Mouse (Mus musculus): ENCODE measurements around the gene Pxn. TPM values are rescaled to one million over a fixed set of nuclear protein-coding genes. Genes with fewer than 3 reads are reported as not detected.

The Pxn gene
- polyA plus RNA-seq, 1 experiment: 2.0 TPM

- Histone ChIP-seq H3K36me3 (ENCODE audit: control insufficient read depth) (peaks cover 52% of the 10 kb centered on the region), H3K27me3 (ENCODE audit: control insufficient read depth) (no peaks in the 10 kb centered on the region), H3K4me1 (ENCODE audit: control insufficient read depth) (peaks cover 7% of the 10 kb centered on the region), H3K9me3 (ENCODE audit: control insufficient read depth, low read length) (no peaks in the 10 kb centered on the region), H3K4me3 (replicated peaks) (no peak overlapping the region)
- TF ChIP-seq GATA1 (IDR thresholded peaks at IDR 0.05; ENCODE audit: low read length) (no peak), TAL1 (IDR thresholded peaks at IDR 0.05; ENCODE audit: low read length) (no peak)
These were observed 45.3 kb downstream of the Pxn start for GRCm38 (mm10) chr5:115551799-115552198.

GRCm38 (mm10) chr5:115553801-115554420, 47.4 kb downstream of the Pxn start:
- H3K27me3 ChIP-seq (ENCODE audit: control insufficient read depth): no peaks in the 10 kb centered on the region
- no peak for TF ChIP-seq TAL1 (IDR thresholded peaks at IDR 0.05; ENCODE audit: low read length)
- no peak for TF ChIP-seq GATA1 (IDR thresholded peaks at IDR 0.05; ENCODE audit: low read length)
- peaks cover 34% of the 10 kb centered on the region for H3K36me3 ChIP-seq (ENCODE audit: control insufficient read depth)

DNA sequence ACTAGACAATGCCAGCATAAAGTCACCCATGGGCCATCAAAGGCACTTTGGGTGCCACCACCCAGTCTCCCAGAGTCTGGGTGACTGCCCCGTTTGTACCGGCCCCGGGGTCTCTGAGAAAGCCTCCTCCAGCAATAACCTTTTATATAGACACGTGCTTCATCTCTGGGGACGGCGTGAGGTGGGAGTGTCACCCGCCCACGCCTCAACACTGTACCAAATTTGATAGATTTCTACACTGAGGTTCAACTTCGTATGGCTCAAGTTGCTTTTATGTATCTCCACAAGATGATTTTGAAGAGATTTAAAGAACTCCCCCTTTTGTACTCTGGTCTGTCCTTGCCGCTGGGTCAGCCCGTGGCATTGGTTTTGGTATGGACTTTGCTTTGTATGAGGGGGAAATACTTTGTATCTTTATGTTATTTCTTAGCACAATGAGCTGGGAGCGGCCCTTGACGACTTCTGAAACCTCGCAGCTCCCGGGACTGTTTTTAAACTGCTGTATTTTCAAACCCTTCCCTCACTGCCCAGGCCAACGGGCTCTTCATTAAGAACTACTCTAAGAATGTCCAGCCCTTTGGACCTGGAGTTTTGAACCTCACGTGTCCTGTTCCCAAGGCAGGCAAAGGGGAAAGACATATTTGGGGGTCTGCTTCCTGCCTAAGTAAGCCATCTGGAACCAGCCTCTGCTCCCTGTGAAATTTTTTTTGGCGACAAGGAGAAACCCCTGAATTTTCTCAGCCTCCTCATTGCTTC, 48.2 kb downstream of the Pxn start:
- TF ChIP-seq GATA1 (IDR thresholded peaks at IDR 0.05; ENCODE audit: low read length) (no peak), TAL1 (IDR thresholded peaks at IDR 0.05; ENCODE audit: low read length) (no peak)
- Histone ChIP-seq H3K36me3 (ENCODE audit: control insufficient read depth) (peaks cover 32% of the 10 kb centered on the region), H3K4me1 (ENCODE audit: control insufficient read depth) (peaks cover 14% of the 10 kb centered on the region)

More at GRCm38 (mm10) chr5:115553801-115554420, 47.4 kb downstream of the Pxn start:
- H3K4me1 ChIP-seq (ENCODE audit: control insufficient read depth): peaks cover 14% of the 10 kb centered on the region
- H3K9me3 ChIP-seq (ENCODE audit: control insufficient read depth, low read length): no peaks in the 10 kb centered on the region
- H3K4me3 ChIP-seq (replicated peaks): no peak overlapping the region

GRCm38 (mm10) chr5:115556217-115556616, 49.7 kb downstream of the Pxn start:
- Histone ChIP-seq H3K36me3 (ENCODE audit: control insufficient read depth) (peaks cover 37% of the 10 kb centered on the region), H3K4me3 (replicated peaks) (no peak overlapping the region), H3K9me3 (ENCODE audit: control insufficient read depth, low read length) (no peaks in the 10 kb centered on the region), H3K27me3 (ENCODE audit: control insufficient read depth) (no peaks in the 10 kb centered on the region), H3K4me1 (ENCODE audit: control insufficient read depth) (peaks cover 27% of the 10 kb centered on the region)
- TF ChIP-seq TAL1 (IDR thresholded peaks at IDR 0.05; ENCODE audit: low read length) (no peak), GATA1 (IDR thresholded peaks at IDR 0.05; ENCODE audit: low read length) (peak; percentile 39; the same call in 1 of the 2 replicates)

More for the DNA sequence above, 48.2 kb downstream of the Pxn start:
- no peaks in the 10 kb centered on the region for H3K9me3 ChIP-seq (ENCODE audit: control insufficient read depth, low read length)
- H3K27me3 ChIP-seq (ENCODE audit: control insufficient read depth): no peaks in the 10 kb centered on the region
- H3K4me3 ChIP-seq (replicated peaks): no peak overlapping the region

DNA sequence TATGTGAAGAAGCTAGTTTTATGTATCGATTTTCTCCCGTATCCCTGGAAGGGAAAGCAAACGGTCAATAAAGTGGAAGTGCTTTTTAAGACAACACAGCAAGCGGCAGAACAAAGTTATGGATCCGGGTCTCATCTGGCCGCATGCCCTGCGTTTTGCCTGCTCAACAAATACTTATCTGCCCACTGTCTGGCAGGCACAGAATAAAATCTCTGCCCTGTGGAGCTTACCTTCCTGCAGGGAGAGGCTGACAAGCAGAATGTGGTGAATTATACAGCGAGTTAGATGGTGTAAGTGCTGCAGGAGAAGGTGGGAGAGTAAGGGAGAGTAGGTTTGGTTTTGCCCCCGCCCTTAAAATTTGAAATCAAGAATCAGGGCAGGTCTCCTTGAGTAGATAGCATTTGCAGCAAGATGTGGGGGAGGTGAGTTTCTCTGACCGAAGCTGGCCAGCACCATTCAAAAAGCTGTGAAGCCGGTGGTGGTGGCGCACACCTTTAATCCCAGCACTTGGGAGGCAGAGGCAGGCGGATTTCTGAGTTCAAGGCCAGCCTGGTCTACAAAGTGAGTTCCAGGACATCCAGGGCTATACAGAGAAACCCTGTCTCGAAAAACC, 51.8 kb downstream of the Pxn start:
- Histone ChIP-seq H3K36me3 (ENCODE audit: control insufficient read depth) (peaks cover 42% of the 10 kb centered on the region), H3K4me3 (replicated peaks) (no peak overlapping the region), H3K27me3 (ENCODE audit: control insufficient read depth) (no peaks in the 10 kb centered on the region), H3K9me3 (ENCODE audit: control insufficient read depth, low read length) (no peaks in the 10 kb centered on the region), H3K4me1 (ENCODE audit: control insufficient read depth) (peaks cover 45% of the 10 kb centered on the region)
- no peak for TF ChIP-seq GATA1 (IDR thresholded peaks at IDR 0.05; ENCODE audit: low read length)
- no peak for TF ChIP-seq TAL1 (IDR thresholded peaks at IDR 0.05; ENCODE audit: low read length)

- peaks cover 43% of the 10 kb centered on the region for H3K36me3 ChIP-seq (ENCODE audit: control insufficient read depth)
- TF ChIP-seq GATA1 (IDR thresholded peaks at IDR 0.05; ENCODE audit: low read length) (no peak), TAL1 (IDR thresholded peaks at IDR 0.05; ENCODE audit: low read length) (no peak)
These were observed 53.0 kb downstream of the Pxn start, which contains the start of gene Rplp0 for GRCm38 (mm10) chr5:115559237-115560101. Gene Rplp0, plus strand, starts transcription at chr5:115559467.

DNA sequence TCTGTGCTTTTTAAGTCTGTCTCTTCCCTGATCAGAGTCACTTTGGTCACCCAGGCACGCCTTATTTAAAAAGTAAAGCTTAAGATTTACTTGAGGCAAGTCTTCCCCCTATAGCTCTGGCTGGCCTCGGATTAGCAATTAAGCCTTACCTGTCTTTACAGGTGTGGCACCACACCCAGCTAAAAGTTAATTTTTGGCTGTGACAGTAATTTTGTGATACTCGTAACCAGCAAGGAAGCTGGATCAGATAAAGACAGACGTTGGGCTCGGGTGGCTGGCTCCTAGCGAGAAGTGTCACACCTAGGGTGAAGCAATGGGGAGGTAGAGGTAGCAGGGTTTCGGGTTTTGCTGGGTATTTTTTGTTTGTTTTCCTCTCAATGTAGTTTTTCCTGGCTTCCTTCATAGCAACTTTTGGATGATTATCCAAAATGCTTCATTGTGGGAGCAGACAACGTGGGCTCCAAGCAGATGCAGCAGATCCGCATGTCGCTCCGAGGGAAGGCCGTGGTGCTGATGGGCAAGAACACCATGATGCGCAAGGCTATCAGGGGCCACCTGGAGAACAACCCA, 53.9 kb downstream of the Pxn start:
- no peaks in the 10 kb centered on the region for H3K9me3 ChIP-seq (ENCODE audit: control insufficient read depth, low read length)
- peak; percentile 83 for TF ChIP-seq GATA1 (IDR thresholded peaks at IDR 0.05; ENCODE audit: low read length)
- TF ChIP-seq TAL1 (IDR thresholded peaks at IDR 0.05; ENCODE audit: low read length): no peak
- H3K27me3 ChIP-seq (ENCODE audit: control insufficient read depth): no peaks in the 10 kb centered on the region
- H3K4me3 ChIP-seq (replicated peaks): peak overlapping the region; percentile 93
- peaks cover 49% of the 10 kb centered on the region for H3K36me3 ChIP-seq (ENCODE audit: control insufficient read depth)
- H3K4me1 ChIP-seq (ENCODE audit: control insufficient read depth): peaks cover 63% of the 10 kb centered on the region

More at GRCm38 (mm10) chr5:115559237-115560101, 53.0 kb downstream of the Pxn start, which contains the start of gene Rplp0:
- H3K9me3 ChIP-seq (ENCODE audit: control insufficient read depth, low read length): no peaks in the 10 kb centered on the region
- peaks cover 55% of the 10 kb centered on the region for H3K4me1 ChIP-seq (ENCODE audit: control insufficient read depth)
- no peaks in the 10 kb centered on the region for H3K27me3 ChIP-seq (ENCODE audit: control insufficient read depth)
- H3K4me3 ChIP-seq (replicated peaks): peak within 1 kb of the TSS; percentile 93
